In genomic region chr19:24528910-24529561, GRCm38 (mm10) we compare ENCODE assay signal across 12 mouse cellular contexts. TPM values are rescaled to one million over a fixed set of nuclear protein-coding genes. Genes with fewer than 3 reads are reported as not detected.
DNase-seq lines count a peak whose midpoint lies in the region; ATAC-seq and TF ChIP-seq lines count a peak whose summit lies in the region.
"Had no signal": no experiment of that assay in that cellular context is flagged by ENCODE, and none has a peak within 500 bp of the region (broad histone marks: within the 10 kb centered on the region; RNA-seq: fewer than 3 reads in every experiment).

No protein-coding gene starts in this region.

- peaks cover 0 to 32% of the 10 kb centered on the region in 2 experiments; a peak in 2 of 4 replicates for H3K36me3 ChIP-seq in MEL (ENCODE audit: control insufficient read depth in 1 of 2, insufficient read depth in 2 of 2, low read length in 2 of 2)
- H3K36me3 ChIP-seq in intestine, embryonic 15.5 days = no peaks in the 10 kb centered on the region
- no peaks in the 10 kb centered on the region for H3K36me3 ChIP-seq in neural tube, embryonic 15.5 days
- H3K36me3 ChIP-seq: heart, embryonic 12.5 days; hindbrain, embryonic 12.5 days had no signal

- intact Hi-C loops in left cerebral cortex, postnatal 36 days (cut with DNase I) = no loop called here

- TF ChIP-seq RAD21 in MEL (IDR thresholded peaks at IDR 0.05; ENCODE audit: low read depth, low read length) = no peak

- peak; percentile 72 for ATAC-seq in intestine, embryonic 15.5 days
- peak; percentile 48; the same call in 1 of the 2 replicates for ATAC-seq in monocyte, adult 5-6 weeks (replicated peaks; ENCODE audit: insufficient number of reproducible peaks, low FRiP score, low TSS enrichment, poor library complexity, severe bottlenecking)
- no peak for ATAC-seq in neural tube, embryonic 15.5 days (ENCODE audit: low FRiP score)

- peak overlapping the region; percentile 65 for H3K27ac ChIP-seq in MEL (ENCODE audit: control insufficient read depth, low read depth, low read length)
- peak overlapping the region; percentile 72 for H3K27ac ChIP-seq in intestine, embryonic 15.5 days
- H3K27ac ChIP-seq in neural tube, embryonic 15.5 days (replicated peaks) = no peak overlapping the region
- H3K27ac ChIP-seq: hindbrain, embryonic 12.5 days had no signal

- peaks cover 22 to 28% of the 10 kb centered on the region in 2 experiments for H3K4me1 ChIP-seq in MEL (ENCODE audit: control insufficient read depth in 1 of 2, insufficient read depth in 2 of 2, low read length in 2 of 2)
- H3K4me1 ChIP-seq in intestine, embryonic 15.5 days (replicated peaks) = peaks cover 8% of the 10 kb centered on the region; the same call in 1 of the 2 replicates
- H3K4me1 ChIP-seq in neural tube, embryonic 15.5 days = no peaks in the 10 kb centered on the region
- H3K4me1 ChIP-seq: hindbrain, embryonic 12.5 days had no signal

- no peaks in the 10 kb centered on the region for H3K9me3 ChIP-seq in MEL (replicated peaks; ENCODE audit: insufficient read depth, low read length)
- H3K9me3 ChIP-seq in intestine, embryonic 15.5 days = no peaks in the 10 kb centered on the region
- H3K9me3 ChIP-seq in neural tube, embryonic 15.5 days (replicated peaks) = no peaks in the 10 kb centered on the region
- H3K9me3 ChIP-seq: heart, embryonic 12.5 days; hindbrain, embryonic 12.5 days had no signal

- TF ChIP-seq EP300 in MEL (IDR thresholded peaks at IDR 0.05; ENCODE audit: low read depth in 1 of 2, low read length in 2 of 2) = peak in 1 of 2 experiments; percentile 39; a peak in 2 of 4 replicates

- 0 out of 2 replicates have a peak overlapping the region, but pooled peaks have one; percentile 4 for H3K4me2 ChIP-seq in intestine, embryonic 15.5 days (replicated peaks)
- no peak overlapping the region for H3K4me2 ChIP-seq in neural tube, embryonic 15.5 days
- H3K4me2 ChIP-seq: heart, embryonic 12.5 days; hindbrain, embryonic 12.5 days had no signal

- H3K27me3 ChIP-seq in MEL (ENCODE audit: control insufficient read depth in 1 of 2, insufficient read depth in 2 of 2, low read length in 2 of 2) = no peaks in the 10 kb centered on the region
- no peaks in the 10 kb centered on the region for H3K27me3 ChIP-seq in intestine, embryonic 15.5 days (replicated peaks)
- no peaks in the 10 kb centered on the region for H3K27me3 ChIP-seq in neural tube, embryonic 15.5 days (replicated peaks)
- H3K27me3 ChIP-seq: heart, embryonic 12.5 days; hindbrain, embryonic 12.5 days had no signal

- no peak overlapping the region for H3K4me3 ChIP-seq in MEL (ENCODE audit: control insufficient read depth in 1 of 2, insufficient read depth in 1 of 2, low read depth in 2 of 2, low read length in 2 of 2)
- H3K4me3 ChIP-seq in intestine, embryonic 15.5 days (replicated peaks) = no peak overlapping the region
- H3K4me3 ChIP-seq in neural tube, embryonic 15.5 days (replicated peaks) = no peak overlapping the region
- H3K4me3 ChIP-seq: heart, embryonic 12.5 days; hindbrain, embryonic 12.5 days had no signal

- H3K9ac ChIP-seq in MEL (ENCODE audit: control insufficient read depth, low read depth, low read length, poor library complexity, severe bottlenecking) = no peak overlapping the region
- H3K9ac ChIP-seq in intestine, embryonic 15.5 days = no peak overlapping the region
- no peak overlapping the region for H3K9ac ChIP-seq in neural tube, embryonic 15.5 days (replicated peaks)
- H3K9ac ChIP-seq: heart, embryonic 12.5 days; hindbrain, embryonic 12.5 days had no signal

- no peak for TF ChIP-seq POLR2A in MEL (IDR thresholded peaks at IDR 0.05; ENCODE audit: control insufficient read depth in 1 of 2, insufficient read depth in 1 of 2, low read depth in 1 of 2, low read length in 2 of 2, poor library complexity in 1 of 2)

- peak; percentile 35 to 39 for DNase-seq in B cell, adult 2 months
- DNase-seq in MEL (ENCODE audit: low read depth, low spot score) (peak; percentile 48), adipocyte (ENCODE audit: low spot score) (no peak)
- DNase-seq in left cerebral cortex, postnatal 36 days (ENCODE audit: low spot score in 2 of 2) = no peak
- DNase-seq: cerebellum, postnatal 14 days; kidney, postnatal 25 days; layer of hippocampus, postnatal 36 days had no signal

- 64% methylated on average over 4 of the region's 4 CpGs for WGBS in intestine, embryonic 15.5 days
- WGBS in neural tube, embryonic 15.5 days = 91% methylated on average over 4 of the region's 4 CpGs

- TF ChIP-seq CTCF in MEL (IDR thresholded peaks at IDR 0.05 in 2 of 3, conservative IDR thresholded peaks at IDR 0.05 in 1 of 3; ENCODE audit: control insufficient read depth in 1 of 3, insufficient read depth in 1 of 3, low read depth in 2 of 3, low read length in 3 of 3, poor library complexity in 1 of 3, severe bottlenecking in 1 of 3) = no peak

- H3K79me2 ChIP-seq in MEL (ENCODE audit: control insufficient read depth, insufficient read depth, low read length, poor library complexity) = no peaks in the 10 kb centered on the region

TF ChIP-seq in MEL, 35 proteins besides CTCF, POLR2A, EP300 and RAD21:
- TF ChIP-seq GATA1 (IDR thresholded peaks at IDR 0.05; ENCODE audit: low read depth, low read length) (peak; percentile 59), ETS1 (IDR thresholded peaks at IDR 0.05; ENCODE audit: low read depth, low read length) (0 out of 2 replicates have a peak, but pooled peaks have one; percentile 19), SIN3A (IDR thresholded peaks at IDR 0.05; ENCODE audit: low read length) (peak; percentile 13; the same call in 1 of the 2 replicates), NRF1 (IDR thresholded peaks at IDR 0.05; ENCODE audit: insufficient read depth, low read depth, low read length, poor library complexity, severe bottlenecking) (no peak), POLR2AphosphoS2 (IDR thresholded peaks at IDR 0.05; ENCODE audit: low read length) (no peak), MXI1 (IDR thresholded peaks at IDR 0.05; ENCODE audit: low read depth, low read length) (no peak)

RNA-seq across cellular contexts. Expression of gene Pip5k1b, which starts 26.6 kb away (rescaled TPM):
- 3.0 and 3.4 TPM in 2 replicates for total RNA-seq in MEL (2012; rRNA removed)
- polyA plus RNA-seq in MEL (2012; ENCODE audit: insufficient read depth in 1 of 2, insufficient read length in 2 of 2, low read depth in 1 of 2, low replicate concordance in 2 of 2, missing spikeins in 1 of 2) = 1 to 10 TPM in 1 of 2 experiments, not detected in 1; 10.0 TPM
- polyA plus RNA-seq in intestine, embryonic 15.5 days (2015; fragmentation: Nextera tagmentation; extraction: Ambion mirVana) = 17.2 and 18.2 TPM in 2 replicates
- 1.5 to 5.6 TPM (median 3.0 TPM) in 3 replicates for total RNA-seq in monocyte, adult 5-6 weeks (2017)
- 1.6 and 2.6 TPM in 2 replicates for polyA plus RNA-seq in neural tube, embryonic 15.5 days (2015; fragmentation: Nextera tagmentation; extraction: Ambion mirVana)
- 10 to 100 TPM; 24.0 to 29.8 TPM for total RNA-seq in left cerebral cortex, postnatal 36 days (2021)

RNA-seq across cellular contexts. Expression of gene Fam122a, which starts 51.9 kb away (rescaled TPM):
- 3.9 and 4.5 TPM in 2 replicates for total RNA-seq in MEL (2012; rRNA removed)
- 10 to 100 TPM in 1 of 2 experiments, not detected in 1; 38.4 TPM for polyA plus RNA-seq in MEL (2012; ENCODE audit: insufficient read depth in 1 of 2, insufficient read length in 2 of 2, low read depth in 1 of 2, low replicate concordance in 2 of 2, missing spikeins in 1 of 2)
- polyA plus RNA-seq in intestine, embryonic 15.5 days (2015; fragmentation: Nextera tagmentation; extraction: Ambion mirVana) = 44.5 and 50.0 TPM in 2 replicates
- total RNA-seq in monocyte, adult 5-6 weeks (2017) = 4.5 to 9.5 TPM (median 9.4 TPM) in 3 replicates
- polyA plus RNA-seq in neural tube, embryonic 15.5 days (2015; fragmentation: Nextera tagmentation; extraction: Ambion mirVana) = 52.0 and 55.4 TPM in 2 replicates
- total RNA-seq in left cerebral cortex, postnatal 36 days (2021) = 10 to 100 TPM; 30.8 to 32.3 TPM

Comparison
In these comparisons a context has a peak if more than half of its experiments do, and no peak if none do; other contexts are left out.
1. DNase-seq: peak in B cell, adult 2 months (2 of 2) and MEL (single experiment); none in adipocyte (single experiment) and left cerebral cortex, postnatal 36 days (0 of 2).